Mouse (Mus musculus) CH12.LX (cell line): ENCODE data around the gene Slc13a2. TPM values are rescaled to one million over a fixed set of nuclear protein-coding genes. Genes with fewer than 3 reads are reported as not detected.

Source experiments
- DNase-seq: peaks from one replicate; pipeline ENCODE4 v3.0.0-alpha.2; 2013; ENCODE audit errors: extremely low read depth
- H3K27ac ChIP-seq: 2 replicates; pipeline ENCODE4 v1.5.1; 2012; ENCODE audit warnings: low read depth, mild to moderate bottlenecking, control low read depth, moderate library complexity; ENCODE audit not compliant: insufficient read depth
- H3K27me3 ChIP-seq: replicated peaks from 2 replicates; pipeline ENCODE3; 2012; ENCODE audit warnings: inconsistent platforms
- H3K36me3 ChIP-seq, 2 experiments: replicated peaks in 1 of 2; 2 replicates each; pipeline versions ENCODE3 to v1.6.1; 2012; ENCODE audit warnings: inconsistent platforms in 1 of 2, low read length in 1 of 2, mild to moderate bottlenecking in 1 of 2, mixed read lengths in 1 of 2, moderate library complexity in 1 of 2; ENCODE audit not compliant: control insufficient read depth in 1 of 2, insufficient read depth in 1 of 2
- H3K4me1 ChIP-seq, 2 experiments: 2 replicates each; pipeline ENCODE4 v1.6.1; 2012; ENCODE audit warnings: inconsistent platforms in 1 of 2, moderate library complexity in 1 of 2; ENCODE audit not compliant: insufficient read depth in 2 of 2, control insufficient read depth in 1 of 2
- H3K4me2 ChIP-seq: 2 replicates; pipeline ENCODE4 v1.6.1; 2012; ENCODE audit warnings: low read depth, mild to moderate bottlenecking, control low read depth; ENCODE audit not compliant: poor library complexity, insufficient read depth, severe bottlenecking
- H3K4me3 ChIP-seq, 3 experiments: fragments of 150-350 bp in 1 of 3; sonication (generic) in 1 of 3; replicated peaks in 1 of 3; 2 replicates each; pipeline versions ENCODE3 to v1.5.1; 2011 to 2012; ENCODE audit warnings: low read depth in 2 of 3, low read length in 2 of 3, mild to moderate bottlenecking in 2 of 3, moderate library complexity in 2 of 3, control low read depth in 1 of 3, improper control_type of control experiment in 1 of 3, inconsistent platforms in 1 of 3, mixed read lengths in 1 of 3; ENCODE audit not compliant: poor library complexity in 1 of 3
- H3K79me2 ChIP-seq: replicated peaks from 2 replicates; pipeline ENCODE4 v1.6.1; 2012; ENCODE audit warnings: mild to moderate bottlenecking, moderate library complexity; ENCODE audit not compliant: control insufficient read depth, poor library complexity, insufficient read depth, severe bottlenecking; ENCODE audit errors: extremely low read depth
- H3K9ac ChIP-seq: 2 replicates; pipeline ENCODE4 v1.6.1; 2012; ENCODE audit warnings: low read depth, mild to moderate bottlenecking, control low read depth, moderate library complexity; ENCODE audit not compliant: insufficient read depth
- H3K9me3 ChIP-seq: replicated peaks from 2 replicates; pipeline ENCODE3; 2012; ENCODE audit warnings: low read length, inconsistent platforms, mixed read lengths
- CTCF ChIP-seq, 2 experiments: IDR thresholded peaks in 1 of 2; conservative IDR thresholded peaks in 1 of 2; 2 replicates each; pipeline ENCODE4 v1.5.1; 2011 to 2012; ENCODE audit warnings: low read depth in 2 of 2, low read length in 2 of 2, improper control_type of control experiment in 1 of 2, inconsistent platforms in 1 of 2, mild to moderate bottlenecking in 1 of 2, moderate library complexity in 1 of 2
- ELF1 ChIP-seq: IDR thresholded peaks from 2 replicates; pipeline ENCODE4 v1.6.1; 2014; ENCODE audit warnings: low read depth, mild to moderate bottlenecking, inconsistent platforms, low read length, improper control_type of control experiment
- IRF4 ChIP-seq: IDR thresholded peaks from 2 replicates; pipeline ENCODE4 v1.6.1; 2014; ENCODE audit warnings: low read depth, mild to moderate bottlenecking, inconsistent platforms, low read length, improper control_type of control experiment
- KAT2A ChIP-seq: IDR thresholded peaks from 2 replicates; pipeline ENCODE4 v1.6.1; 2012; ENCODE audit warnings: low read length, improper control_type of control experiment, inconsistent platforms; ENCODE audit not compliant: insufficient replicate concordance
- MAFK ChIP-seq: IDR thresholded peaks from 2 replicates; pipeline ENCODE4 v1.6.1; 2011; ENCODE audit warnings: low read length, improper control_type of control experiment; ENCODE audit not compliant: insufficient replicate concordance
- MAX ChIP-seq: IDR thresholded peaks from 2 replicates; pipeline ENCODE4 v1.6.1; 2011; ENCODE audit warnings: low read length, improper control_type of control experiment
- POLR2A ChIP-seq: IDR thresholded peaks from 2 replicates; pipeline ENCODE4 v1.6.1; 2011; ENCODE audit warnings: low read depth, mild to moderate bottlenecking, improper control_type of control experiment, low read length
- POLR2AphosphoS2 ChIP-seq: IDR thresholded peaks from 2 replicates; pipeline ENCODE4 v1.6.1; 2011; ENCODE audit warnings: low read depth, low read length, improper control_type of control experiment
- RAD21 ChIP-seq: IDR thresholded peaks from 2 replicates; pipeline ENCODE4 v1.6.1; 2011; ENCODE audit warnings: low read depth, mild to moderate bottlenecking, low read length, improper control_type of control experiment, moderate library complexity
- USF1 ChIP-seq: IDR thresholded peaks from 2 replicates; pipeline ENCODE4 v1.6.1; 2014; ENCODE audit warnings: low read depth, mild to moderate bottlenecking, inconsistent platforms, low read length, improper control_type of control experiment
- USF2 ChIP-seq: conservative IDR thresholded peaks from 2 replicates; pipeline ENCODE4 v1.6.1; 2011; ENCODE audit warnings: low read depth, low read length, improper control_type of control experiment
- ZKSCAN1 ChIP-seq: IDR thresholded peaks from 2 replicates; pipeline ENCODE4 v1.6.1; 2012; ENCODE audit warnings: low read depth, inconsistent platforms, low read length, improper control_type of control experiment, borderline replicate concordance
- dilution Hi-C: fragments of 300-500 bp; cut with MboI; formaldehyde crosslinking; loops from 2 replicates; pipeline ENCODE4 v1.14.3; 2020; ENCODE audit warnings: low sequenced_read_pairs; ENCODE audit not compliant: extremely low pct_unique_long_range_greater_than_20kb, extremely low pct_ligation_motif_present
- in situ Hi-C: fragments of 300-500 bp; cut with MboI; formaldehyde crosslinking; loops from 3 replicates; pipeline ENCODE4 v1.14.3; 2019; ENCODE audit warnings: low sequenced_read_pairs, low pct_ligation_motif_present, low pct_unique_long_range_greater_than_20kb, mixed read lengths
- polyA plus RNA-seq: library from polyadenylated mRNA; unstranded; fragments of >175 nt; gene quantifications from 2 replicates; pipeline ENCODE4 v1.2.1, GENCODE M21; 2012; ENCODE audit warnings: low read depth; ENCODE audit not compliant: insufficient read length
- total RNA-seq, 2 experiments: library from RNA; depleted of rRNA; stranded (reverse); fragments of 300-350 nt in 1 of 2; fragments of >200 nt in 1 of 2; gene quantifications; 2 replicates each; pipeline ENCODE4 v1.2.3; 2012 to 2014

Gene Slc13a2
- total RNA-seq (2012; rRNA removed) (not detected in 2 replicates), total RNA-seq (2014; rRNA removed) (not detected in 2 replicates), polyA plus RNA-seq (not detected in 2 replicates)

- dilution Hi-C loops (no loop called here), in situ Hi-C loops (no loop called here)
- Histone ChIP-seq H3K4me3 (no peak within 1 kb of the TSS), H3K27me3 (peaks cover 77% of the 10 kb centered on the region), H3K36me3 (no peaks in the 10 kb centered on the region), H3K79me2 (no peaks in the 10 kb centered on the region), H3K4me2 (no peak within 1 kb of the TSS), H3K4me1 (peaks cover 5 to 7% of the 10 kb centered on the region in 2 experiments; a peak in 2 of 4 replicates), H3K9ac (no peak within 1 kb of the TSS), H3K27ac (no peak within 1 kb of the TSS), H3K9me3 (no peaks in the 10 kb centered on the region)
- no peak for DNase-seq
- TF ChIP-seq CTCF (conservative IDR thresholded peaks at IDR 0.05 in 1 of 2, IDR thresholded peaks at IDR 0.05 in 1 of 2; ENCODE audit: low read depth in 2 of 2, low read length in 2 of 2) (peak in 1 of 2 experiments; percentile 25; a peak in 1 of 4 replicates), ZKSCAN1 (no peak), POLR2A (no peak)
These were observed at the start of gene Slc13a2 for GRCm38 (mm10) chr11:78422055-78422819. TSS of gene Slc13a2 (minus strand) at chr11:78422217.

- no peak for TF ChIP-seq IRF4
- TF ChIP-seq USF2 = no peak
- no peak for TF ChIP-seq ELF1
- no peak for TF ChIP-seq USF1
- TF ChIP-seq KAT2A = no peak
- TF ChIP-seq MAX = no peak
- no peak for TF ChIP-seq POLR2AphosphoS2
- TF ChIP-seq MAFK = no peak
- no peak for TF ChIP-seq RAD21
- dilution Hi-C loops = no loop called here
- H3K9me3 ChIP-seq = no peaks in the 10 kb centered on the region
- H3K36me3 ChIP-seq = peaks cover 0 to 2% of the 10 kb centered on the region in 2 experiments
- no peak overlapping the region for H3K9ac ChIP-seq
- in situ Hi-C loops = no loop called here
- H3K27me3 ChIP-seq = no peaks in the 10 kb centered on the region
- H3K27ac ChIP-seq = no peak overlapping the region
- peaks cover under 1 to 12% of the 10 kb centered on the region in 2 experiments; a peak in 2 of 4 replicates for H3K4me1 ChIP-seq
- no peak overlapping the region for H3K4me2 ChIP-seq
- no peak for DNase-seq
- no peak overlapping the region for H3K4me3 ChIP-seq
- H3K79me2 ChIP-seq = no peaks in the 10 kb centered on the region
These were observed 49.5 kb upstream of the Slc13a2 start for GRCm38 (mm10) chr11:78471326-78472103.
